Mouse (Mus musculus) cortical plate, adult 2 months (tissue): ENCODE measurements around the gene Uqcr10.

ENCODE experiments used
- CTCF ChIP-seq: fragments of 200-500 bp; IDR thresholded peaks from 2 replicates; pipeline ENCODE4 v1.5.1; 2011; ENCODE audit warnings: mild to moderate bottlenecking, control low read depth, low read length; ENCODE audit not compliant: insufficient read depth; ENCODE audit errors: extremely low read depth
- POLR2A ChIP-seq: fragments of 200-500 bp; IDR thresholded peaks from 2 replicates; pipeline ENCODE4 v1.6.1; 2011; ENCODE audit warnings: mild to moderate bottlenecking, low read length, control low read depth; ENCODE audit not compliant: insufficient read depth; ENCODE audit errors: extremely low read depth

DNA sequence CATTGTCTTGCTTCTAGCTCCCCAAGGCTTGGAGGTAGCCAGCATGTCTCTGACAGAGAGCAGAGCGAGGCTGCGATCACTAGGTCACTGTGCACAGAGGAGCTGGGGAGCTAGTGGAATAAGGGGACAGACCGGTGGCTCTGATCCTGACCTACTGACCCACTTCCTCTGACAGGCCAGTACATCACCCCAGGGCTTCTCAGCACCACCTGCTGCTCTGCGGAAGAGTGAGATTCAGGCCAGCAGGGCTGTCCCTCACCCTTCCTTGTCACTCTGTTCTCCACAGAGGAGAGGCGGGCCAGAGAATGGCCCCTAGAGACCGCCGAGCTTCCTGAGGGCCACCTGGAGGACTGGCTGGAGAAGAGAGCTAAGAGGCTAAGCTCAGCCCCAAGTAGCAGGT, 27.6 kb upstream of the Uqcr10 start:
- no peak for TF ChIP-seq POLR2A
- TF ChIP-seq CTCF, result no peak
